Mouse (Mus musculus) spleen, adult 2 months (tissue): ENCODE results near the gene Gapvd1. TPM values are rescaled to one million over a fixed set of nuclear protein-coding genes. Genes with fewer than 3 reads are reported as not detected.

ENCODE experiments used
- DNase-seq, 2 experiments: peaks; one replicate each; pipeline versions ENCODE4 v3.0.0 to v3.0.0-alpha.2; 2012 to 2021; ENCODE audit warnings: low spot score in 2 of 2, low read depth in 1 of 2
- H3K27ac ChIP-seq: fragments of 200-500 bp; 2 replicates; pipeline ENCODE4 v1.5.1; 2012; ENCODE audit warnings: low read length, inconsistent platforms; ENCODE audit not compliant: insufficient read depth
- H3K27me3 ChIP-seq: fragments of 200-500 bp; 2 replicates; pipeline ENCODE4 v1.6.1; 2012; ENCODE audit warnings: mild to moderate bottlenecking, moderate library complexity, low read length, inconsistent platforms; ENCODE audit not compliant: control insufficient read depth, insufficient read depth
- H3K36me3 ChIP-seq: fragments of 200-500 bp; 2 replicates; pipeline ENCODE4 v1.6.1; 2012; ENCODE audit warnings: mild to moderate bottlenecking, low read length, inconsistent platforms; ENCODE audit not compliant: control insufficient read depth, insufficient read depth
- H3K4me1 ChIP-seq: fragments of 200-500 bp; 2 replicates; pipeline ENCODE4 v1.6.1; 2011; ENCODE audit warnings: inconsistent platforms; ENCODE audit not compliant: control insufficient read depth, insufficient read depth, insufficient read length
- H3K4me3 ChIP-seq: fragments of 200-500 bp; 2 replicates; pipeline ENCODE4 v1.5.1; 2011; ENCODE audit warnings: mild to moderate bottlenecking, inconsistent platforms; ENCODE audit not compliant: insufficient read depth, insufficient read length; ENCODE audit errors: extremely low read depth
- CTCF ChIP-seq: fragments of 200-500 bp; IDR thresholded peaks from 2 replicates; pipeline ENCODE4 v1.5.1; 2011; ENCODE audit warnings: mild to moderate bottlenecking, inconsistent platforms; ENCODE audit not compliant: insufficient read depth, insufficient read length, insufficient replicate concordance; ENCODE audit errors: extremely low read depth
- POLR2A ChIP-seq: fragments of 200-500 bp; IDR thresholded peaks from 2 replicates; pipeline ENCODE4 v1.6.1; 2011; ENCODE audit warnings: low read depth, low read length, inconsistent platforms
- WGBS: fragments of 180-500 bp; shearing (Covaris S2); methylation state at CpG from one replicate; pipeline ENCODE4 v1.1.7; 2018; 5-methylcytosine and 5-hydroxymethylcytosine counted together
- polyA plus RNA-seq: library from polyadenylated mRNA; depleted of rRNA; stranded (reverse); fragments of >200 nt; gene quantifications from 2 replicates; pipeline ENCODE4 v1.2.3, GENCODE M21; 2012

The Gapvd1 gene
- polyA plus RNA-seq, 1 experiment = 15.3 TPM

DNA sequence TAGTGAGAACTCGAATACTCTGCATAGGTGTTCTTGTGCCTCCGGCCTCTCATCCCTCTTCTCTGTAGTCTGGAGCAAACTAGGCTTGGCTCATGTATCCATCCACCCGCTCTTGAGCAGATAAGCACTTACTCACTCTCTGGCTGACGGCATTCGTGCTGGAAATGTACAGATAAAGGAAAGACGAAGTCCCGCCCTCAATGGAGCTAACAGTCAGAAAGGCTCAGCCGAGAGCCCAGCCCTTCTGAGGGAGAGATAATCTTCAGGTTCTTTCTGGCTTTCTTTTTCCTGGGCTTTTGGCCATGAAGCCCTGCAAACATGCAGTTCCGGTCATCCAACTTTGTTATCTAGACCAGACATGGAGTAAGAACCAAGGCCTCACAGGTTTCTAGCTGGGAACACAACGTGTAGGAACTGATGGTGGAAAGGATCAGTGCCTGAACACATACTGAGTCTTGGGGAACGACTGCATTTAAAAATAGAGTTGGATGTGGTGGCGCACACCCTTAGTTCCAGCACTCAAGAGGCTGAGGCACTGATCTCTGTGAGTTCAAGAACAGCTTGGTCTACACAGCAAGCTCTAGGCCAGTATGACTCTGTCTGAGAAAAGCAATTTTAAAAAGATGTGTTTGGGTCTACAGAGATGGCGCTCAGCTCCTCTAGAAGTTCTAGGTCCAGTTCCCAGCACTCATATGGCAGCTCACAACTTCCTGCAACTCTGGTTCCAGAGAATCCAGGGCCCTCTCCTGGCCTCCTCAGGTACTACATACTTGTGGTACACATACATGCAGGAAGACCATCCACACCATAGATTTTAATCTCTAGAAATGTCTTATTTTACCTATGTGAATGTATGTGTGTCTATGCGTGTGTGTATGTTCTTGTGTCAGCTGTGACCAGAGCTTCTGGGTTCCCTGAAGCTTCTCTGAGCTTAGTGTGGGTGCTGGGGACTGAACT lies 28.3 kb upstream of the Gapvd1 start:
- H3K27me3 ChIP-seq = no peaks in the 10 kb centered on the region
- H3K4me3 ChIP-seq = no peak overlapping the region
- H3K27ac ChIP-seq = no peak overlapping the region; the same call in 1 of the 2 replicates
- TF ChIP-seq POLR2A (no peak), CTCF (no peak)
- H3K36me3 ChIP-seq = peaks cover 27% of the 10 kb centered on the region
- H3K4me1 ChIP-seq = no peaks in the 10 kb centered on the region
- DNase-seq = no peak
- 85% methylated on average over 14 of the region's 14 CpGs for WGBS

DNA sequence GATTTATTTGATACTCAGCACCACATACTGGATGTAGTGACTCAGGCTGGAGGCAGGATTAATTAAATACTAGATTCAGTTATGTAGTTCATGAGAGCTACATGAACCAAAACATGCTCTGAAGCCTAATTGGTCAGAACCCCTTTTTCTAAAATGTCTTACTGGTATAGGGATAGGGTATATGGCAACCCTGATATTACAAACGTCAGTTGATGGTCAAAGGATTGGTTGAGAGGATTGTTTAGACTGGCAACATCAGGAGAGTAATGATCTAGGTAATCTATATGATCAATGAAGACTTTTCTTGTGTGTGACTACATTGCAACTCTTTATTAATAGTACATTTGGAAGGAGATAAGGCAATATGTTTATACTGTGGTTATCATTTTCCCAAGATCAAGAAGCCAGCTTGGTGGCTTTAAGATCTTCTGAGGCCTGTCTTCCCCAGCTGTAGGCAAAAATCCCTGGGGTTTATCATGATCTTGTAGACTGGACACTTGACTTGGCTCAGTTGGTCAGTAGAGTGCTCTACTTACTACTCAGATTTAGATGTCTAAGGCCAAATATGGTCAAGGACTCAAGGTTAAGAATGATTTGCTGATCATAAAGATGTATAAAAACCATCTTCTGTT lies 22.3 kb upstream of the Gapvd1 start:
- no peak overlapping the region for H3K4me3 ChIP-seq
- TF ChIP-seq POLR2A (no peak), CTCF (no peak)
- H3K27ac ChIP-seq = no peak overlapping the region
- H3K27me3 ChIP-seq = no peaks in the 10 kb centered on the region
- DNase-seq = no peak
- WGBS = 77% methylated on average over 1 of the region's 1 CpGs
- peaks cover 9% of the 10 kb centered on the region for H3K4me1 ChIP-seq
- H3K36me3 ChIP-seq = peaks cover 50% of the 10 kb centered on the region

DNA sequence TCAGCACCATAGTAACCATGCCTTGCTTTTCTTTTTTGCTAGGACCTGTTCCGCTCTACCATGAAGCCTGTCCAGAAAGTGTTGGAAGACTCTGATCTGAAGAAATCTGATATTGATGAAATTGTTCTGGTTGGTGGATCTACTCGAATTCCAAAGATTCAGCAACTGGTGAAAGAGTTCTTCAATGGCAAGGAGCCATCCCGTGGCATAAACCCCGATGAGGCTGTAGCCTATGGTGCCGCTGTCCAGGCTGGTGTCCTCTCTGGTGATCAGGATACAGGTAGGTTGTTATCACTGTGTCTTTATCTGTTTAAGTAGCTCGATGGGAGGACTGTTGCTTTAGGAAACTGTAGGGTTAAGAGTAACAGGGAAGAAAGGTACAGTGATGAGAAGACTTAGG lies 19.5 kb upstream of the Gapvd1 start:
- no peak for DNase-seq
- Histone ChIP-seq H3K4me1 (peaks cover 9% of the 10 kb centered on the region), H3K36me3 (peaks cover 45% of the 10 kb centered on the region), H3K4me3 (no peak overlapping the region), H3K27ac (no peak overlapping the region), H3K27me3 (no peaks in the 10 kb centered on the region)
- TF ChIP-seq CTCF (no peak), POLR2A (no peak)
- WGBS = 88% methylated on average over 6 of the region's 6 CpGs

DNA sequence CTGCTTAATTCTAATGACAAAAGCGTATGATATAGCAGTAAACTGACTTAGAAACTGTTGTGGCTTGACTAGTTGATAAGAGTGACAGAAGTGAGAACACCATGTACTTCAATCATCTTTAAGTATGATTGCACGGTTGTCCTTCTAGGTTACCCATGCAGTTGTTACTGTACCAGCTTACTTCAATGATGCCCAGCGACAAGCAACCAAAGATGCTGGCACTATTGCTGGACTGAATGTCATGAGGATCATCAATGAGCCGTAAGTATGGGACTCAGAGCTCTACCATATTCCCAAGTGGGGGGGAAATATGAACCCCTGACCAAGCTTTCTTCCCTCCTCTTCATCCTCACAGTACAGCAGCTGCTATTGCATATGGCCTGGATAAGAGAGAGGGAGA lies 18.6 kb upstream of the Gapvd1 start:
- H3K27me3 ChIP-seq = no peaks in the 10 kb centered on the region
- peaks cover 40% of the 10 kb centered on the region for H3K36me3 ChIP-seq
- 84% methylated on average over 4 of the region's 4 CpGs for WGBS
- DNase-seq = no peak
- TF ChIP-seq CTCF = no peak
- TF ChIP-seq POLR2A = no peak
- no peak overlapping the region for H3K27ac ChIP-seq
- H3K4me3 ChIP-seq = no peak overlapping the region
- peaks cover 9% of the 10 kb centered on the region for H3K4me1 ChIP-seq

DNA sequence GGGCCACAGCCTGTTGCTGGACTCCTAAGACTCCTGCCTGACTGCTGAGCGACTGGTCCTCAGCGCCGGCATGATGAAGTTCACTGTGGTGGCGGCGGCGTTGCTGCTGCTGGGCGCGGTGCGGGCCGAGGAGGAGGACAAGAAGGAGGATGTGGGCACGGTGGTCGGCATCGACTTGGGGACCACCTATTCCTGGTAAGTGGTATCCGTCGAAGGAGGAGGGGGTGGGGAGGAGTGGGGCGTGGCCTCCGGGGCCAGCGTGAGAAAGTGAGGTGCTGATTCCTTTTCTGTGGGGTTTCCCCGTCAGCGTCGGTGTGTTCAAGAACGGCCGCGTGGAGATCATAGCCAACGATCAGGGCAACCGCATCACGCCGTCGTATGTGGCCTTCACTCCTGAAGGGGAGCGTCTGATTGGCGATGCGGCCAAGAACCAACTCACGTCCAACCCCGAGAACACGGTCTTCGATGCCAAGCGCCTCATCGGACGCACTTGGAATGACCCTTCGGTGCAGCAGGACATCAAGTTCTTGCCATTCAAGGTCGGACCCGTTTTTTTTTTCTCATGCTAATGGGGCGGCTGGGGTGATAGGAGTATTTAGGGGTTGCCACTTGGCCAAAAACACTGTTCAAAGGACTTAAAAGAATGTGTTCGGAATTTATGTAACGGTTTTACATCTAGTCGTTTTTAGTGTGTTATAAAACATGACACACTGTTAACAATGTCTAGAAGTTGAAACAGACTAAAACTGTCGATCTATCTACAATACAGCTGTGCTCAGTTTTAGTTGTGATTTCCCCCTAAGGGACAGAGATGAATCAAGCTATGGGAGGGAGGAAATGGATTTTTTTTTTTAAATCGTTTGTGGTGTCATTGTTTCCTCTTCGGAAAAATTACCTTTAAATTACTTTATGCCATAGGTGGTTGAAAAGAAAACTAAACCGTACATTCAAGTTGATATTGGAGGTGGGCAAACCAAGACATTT lies 17.5 kb upstream of the Gapvd1 start:
- peak overlapping the region; percentile 94 for H3K4me3 ChIP-seq
- H3K27ac ChIP-seq = peak overlapping the region; percentile 96
- peaks cover 36% of the 10 kb centered on the region for H3K36me3 ChIP-seq
- WGBS = 1% methylated on average over 50 of the region's 50 CpGs
- peaks cover 9% of the 10 kb centered on the region for H3K4me1 ChIP-seq
- TF ChIP-seq POLR2A (no peak), CTCF (no peak)
- peak; percentile 57 to 67 for DNase-seq
- no peaks in the 10 kb centered on the region for H3K27me3 ChIP-seq
